Mouse (Mus musculus): ENCODE data around the gene Ccdc34.
A peak's percentile ranks its signal among the peaks of the same experiment; 100 is the strongest.
"Not testable (repeated sequence)": the region's sequence is repeated elsewhere in the genome, so short reads cannot be mapped to it uniquely, and the experiment has no call there.

Gene Ccdc34

GRCm38 (mm10) chr2:110080532-110080931 is 62.9 kb downstream of the Ccdc34 start:
- DNase-seq (ENCODE audit: low spot score in 2 of 2) = no peak

- DNase-seq (ENCODE audit: low spot score in 2 of 2) = no peak
Measured at GRCm38 (mm10) chr2:110082975-110083374, 65.4 kb downstream of the Ccdc34 start.

GRCm38 (mm10) chr2:110085701-110086143 is 68.1 kb downstream of the Ccdc34 start:
- DNase-seq (ENCODE audit: low spot score in 2 of 2) = no peak

- DNase-seq (ENCODE audit: low spot score in 2 of 2) = no peak
Measured at GRCm38 (mm10) chr2:110114133-110114532, 96.5 kb downstream of the Ccdc34 start.

- no peak for DNase-seq (ENCODE audit: low spot score in 2 of 2)
Measured at GRCm38 (mm10) chr2:110129396-110129795, 111.8 kb downstream of the Ccdc34 start.

GRCm38 (mm10) chr2:110131573-110131972 is 114.0 kb downstream of the Ccdc34 start:
- no peak for DNase-seq (ENCODE audit: low spot score in 2 of 2)

GRCm38 (mm10) chr2:110133356-110134115 is 115.9 kb downstream of the Ccdc34 start:
- no peak for DNase-seq (ENCODE audit: low spot score in 2 of 2)

GRCm38 (mm10) chr2:110134765-110135594 is 117.4 kb downstream of the Ccdc34 start:
- peak; percentile 6 to 46 for DNase-seq (ENCODE audit: low spot score in 2 of 2)

- no peak for DNase-seq (ENCODE audit: low spot score in 2 of 2)
Measured at GRCm38 (mm10) chr2:110137291-110137690, 119.7 kb downstream of the Ccdc34 start.

- no peak for DNase-seq (ENCODE audit: low spot score in 2 of 2)
Measured at GRCm38 (mm10) chr2:110138096-110138495, 120.5 kb downstream of the Ccdc34 start.

- not testable (repeated sequence) for DNase-seq (ENCODE audit: low spot score in 2 of 2)
Measured at GRCm38 (mm10) chr2:110147980-110148379, 130.4 kb downstream of the Ccdc34 start.

GRCm38 (mm10) chr2:110149246-110149645 is 131.6 kb downstream of the Ccdc34 start:
- no peak for DNase-seq (ENCODE audit: low spot score in 2 of 2)

- no peak for DNase-seq (ENCODE audit: low spot score in 2 of 2)
Measured at GRCm38 (mm10) chr2:110156321-110156720, 138.7 kb downstream of the Ccdc34 start.

- no peak for DNase-seq (ENCODE audit: low spot score in 2 of 2)
Measured at GRCm38 (mm10) chr2:110165003-110165402, 147.4 kb downstream of the Ccdc34 start.

- no peak for DNase-seq (ENCODE audit: low spot score in 2 of 2)
Measured at GRCm38 (mm10) chr2:110167694-110168093, 150.1 kb downstream of the Ccdc34 start.

GRCm38 (mm10) chr2:110168361-110168760 is 150.7 kb downstream of the Ccdc34 start:
- no peak for DNase-seq (ENCODE audit: low spot score in 2 of 2)

GRCm38 (mm10) chr2:110172456-110172855 is 154.8 kb downstream of the Ccdc34 start:
- DNase-seq (ENCODE audit: low spot score in 2 of 2) = no peak

GRCm38 (mm10) chr2:110173818-110174247 is 156.2 kb downstream of the Ccdc34 start:
- DNase-seq (ENCODE audit: low spot score in 2 of 2) = no peak

GRCm38 (mm10) chr2:110176761-110177400 is 159.3 kb downstream of the Ccdc34 start:
- no peak for DNase-seq (ENCODE audit: low spot score in 2 of 2)

GRCm38 (mm10) chr2:110177406-110177805 is 159.8 kb downstream of the Ccdc34 start:
- no peak for DNase-seq (ENCODE audit: low spot score in 2 of 2)

- DNase-seq (ENCODE audit: low spot score in 2 of 2) = no peak
Measured at GRCm38 (mm10) chr2:110177879-110178278, 160.3 kb downstream of the Ccdc34 start.

- DNase-seq (ENCODE audit: low spot score in 2 of 2) = no peak
Measured at GRCm38 (mm10) chr2:110179669-110180315, 162.2 kb downstream of the Ccdc34 start.
